Mouse (Mus musculus): ENCODE data around the gene Hepacam2. TPM values are rescaled to one million over a fixed set of nuclear protein-coding genes. Genes with fewer than 3 reads are reported as not detected.
A peak's percentile ranks its signal among the peaks of the same experiment; 100 is the strongest.

Gene Hepacam2
- polyA plus RNA-seq, 1 experiment from 2014 or later = 2.5 TPM

GRCm38 (mm10) chr6:3485133-3485532 is 13.0 kb downstream of the Hepacam2 start:
- ATAC-seq (ENCODE audit: low FRiP score, low TSS enrichment) (no peak), DNase-seq (no peak)
- Histone ChIP-seq H3K9ac (replicated peaks; ENCODE audit: low read length) (no peak overlapping the region), H3K4me2 (ENCODE audit: low read length) (no peak overlapping the region), H3K27me3 (ENCODE audit: control insufficient read depth, insufficient read depth, low read length) (no peaks in the 10 kb centered on the region), H3K9me3 (ENCODE audit: control insufficient read depth, low read length) (no peaks in the 10 kb centered on the region), H3K27ac (replicated peaks; ENCODE audit: low read depth, low read length) (no peak overlapping the region), H3K36me3 (ENCODE audit: control insufficient read depth, insufficient read depth, low read length) (no peaks in the 10 kb centered on the region), H3K4me1 (ENCODE audit: control insufficient read depth, insufficient read depth, low read length) (no peaks in the 10 kb centered on the region), H3K4me3 (replicated peaks; ENCODE audit: low read depth, low read length) (no peak overlapping the region)
- WGBS = 86% methylated on average over 3 of the region's 3 CpGs

GRCm38 (mm10) chr6:3481705-3482104 is 16.4 kb downstream of the Hepacam2 start:
- Histone ChIP-seq H3K36me3 (ENCODE audit: control insufficient read depth, insufficient read depth, low read length) (no peaks in the 10 kb centered on the region), H3K9me3 (ENCODE audit: control insufficient read depth, low read length) (no peaks in the 10 kb centered on the region), H3K4me1 (ENCODE audit: control insufficient read depth, insufficient read depth, low read length) (no peaks in the 10 kb centered on the region), H3K27ac (replicated peaks; ENCODE audit: low read depth, low read length) (no peak overlapping the region), H3K4me3 (replicated peaks; ENCODE audit: low read depth, low read length) (no peak overlapping the region), H3K4me2 (ENCODE audit: low read length) (no peak overlapping the region), H3K27me3 (ENCODE audit: control insufficient read depth, insufficient read depth, low read length) (no peaks in the 10 kb centered on the region), H3K9ac (replicated peaks; ENCODE audit: low read length) (no peak overlapping the region)
- DNase-seq (no peak), ATAC-seq (ENCODE audit: low FRiP score, low TSS enrichment) (no peak)
- 90% methylated on average over 3 of the region's 3 CpGs for WGBS

GRCm38 (mm10) chr6:3479853-3480252 is 18.2 kb downstream of the Hepacam2 start:
- no peaks in the 10 kb centered on the region for H3K27me3 ChIP-seq (ENCODE audit: control insufficient read depth, insufficient read depth, low read length)
- no peak overlapping the region for H3K9ac ChIP-seq (replicated peaks; ENCODE audit: low read length)
- H3K4me1 ChIP-seq (ENCODE audit: control insufficient read depth, insufficient read depth, low read length) = no peaks in the 10 kb centered on the region
- no peaks in the 10 kb centered on the region for H3K36me3 ChIP-seq (ENCODE audit: control insufficient read depth, insufficient read depth, low read length)
- no peak for ATAC-seq (ENCODE audit: low FRiP score, low TSS enrichment)
- no peak overlapping the region for H3K4me3 ChIP-seq (replicated peaks; ENCODE audit: low read depth, low read length)
- H3K4me2 ChIP-seq (ENCODE audit: low read length) = no peak overlapping the region
- H3K27ac ChIP-seq (replicated peaks; ENCODE audit: low read depth, low read length) = no peak overlapping the region
- no peaks in the 10 kb centered on the region for H3K9me3 ChIP-seq (ENCODE audit: control insufficient read depth, low read length)
- DNase-seq = peak; percentile 18
- 46% methylated on average over 5 of the region's 5 CpGs for WGBS

- H3K36me3 ChIP-seq (ENCODE audit: control insufficient read depth, insufficient read depth, low read length) = no peaks in the 10 kb centered on the region
- no peak for DNase-seq
Measured at GRCm38 (mm10) chr6:3476299-3476698, 21.8 kb downstream of the Hepacam2 start.

GRCm38 (mm10) chr6:3470706-3471105 is 27.4 kb downstream of the Hepacam2 start:
- WGBS = 72% methylated on average over 2 of the region's 2 CpGs
- no peak for DNase-seq
- no peak for ATAC-seq (ENCODE audit: low FRiP score, low TSS enrichment)

More at GRCm38 (mm10) chr6:3476299-3476698, 21.8 kb downstream of the Hepacam2 start:
- Histone ChIP-seq H3K9ac (replicated peaks; ENCODE audit: low read length) (no peak overlapping the region), H3K27ac (replicated peaks; ENCODE audit: low read depth, low read length) (no peak overlapping the region), H3K27me3 (ENCODE audit: control insufficient read depth, insufficient read depth, low read length) (no peaks in the 10 kb centered on the region), H3K9me3 (ENCODE audit: control insufficient read depth, low read length) (no peaks in the 10 kb centered on the region), H3K4me1 (ENCODE audit: control insufficient read depth, insufficient read depth, low read length) (no peaks in the 10 kb centered on the region), H3K4me2 (ENCODE audit: low read length) (no peak overlapping the region), H3K4me3 (replicated peaks; ENCODE audit: low read depth, low read length) (no peak overlapping the region)
- WGBS = 49% methylated on average over 2 of the region's 2 CpGs
- no peak for ATAC-seq (ENCODE audit: low FRiP score, low TSS enrichment)

GRCm38 (mm10) chr6:3468627-3469026 is 29.5 kb downstream of the Hepacam2 start:
- Histone ChIP-seq H3K27me3 (ENCODE audit: control insufficient read depth, insufficient read depth, low read length) (no peaks in the 10 kb centered on the region), H3K4me3 (replicated peaks; ENCODE audit: low read depth, low read length) (no peak overlapping the region), H3K9me3 (ENCODE audit: control insufficient read depth, low read length) (no peaks in the 10 kb centered on the region), H3K4me1 (ENCODE audit: control insufficient read depth, insufficient read depth, low read length) (no peaks in the 10 kb centered on the region), H3K9ac (replicated peaks; ENCODE audit: low read length) (no peak overlapping the region), H3K27ac (replicated peaks; ENCODE audit: low read depth, low read length) (no peak overlapping the region), H3K4me2 (ENCODE audit: low read length) (no peak overlapping the region), H3K36me3 (ENCODE audit: control insufficient read depth, insufficient read depth, low read length) (no peaks in the 10 kb centered on the region)
- DNase-seq = no peak
- ATAC-seq (ENCODE audit: low FRiP score, low TSS enrichment) = no peak
- 48% methylated on average over 1 of the region's 1 CpGs for WGBS

More at GRCm38 (mm10) chr6:3470706-3471105, 27.4 kb downstream of the Hepacam2 start:
- H3K4me3 ChIP-seq (replicated peaks; ENCODE audit: low read depth, low read length) = no peak overlapping the region
- no peak overlapping the region for H3K4me2 ChIP-seq (ENCODE audit: low read length)
- no peak overlapping the region for H3K9ac ChIP-seq (replicated peaks; ENCODE audit: low read length)
- no peaks in the 10 kb centered on the region for H3K27me3 ChIP-seq (ENCODE audit: control insufficient read depth, insufficient read depth, low read length)
- H3K4me1 ChIP-seq (ENCODE audit: control insufficient read depth, insufficient read depth, low read length) = no peaks in the 10 kb centered on the region
- H3K27ac ChIP-seq (replicated peaks; ENCODE audit: low read depth, low read length) = no peak overlapping the region
- no peaks in the 10 kb centered on the region for H3K9me3 ChIP-seq (ENCODE audit: control insufficient read depth, low read length)
- H3K36me3 ChIP-seq (ENCODE audit: control insufficient read depth, insufficient read depth, low read length) = no peaks in the 10 kb centered on the region

GRCm38 (mm10) chr6:3463594-3463993 is 34.5 kb downstream of the Hepacam2 start:
- H3K9me3 ChIP-seq (ENCODE audit: control insufficient read depth, low read length) = no peaks in the 10 kb centered on the region
- H3K9ac ChIP-seq (replicated peaks; ENCODE audit: low read length) = no peak overlapping the region
- DNase-seq (no peak), ATAC-seq (ENCODE audit: low FRiP score, low TSS enrichment) (no peak)
- WGBS = 90% methylated on average over 2 of the region's 2 CpGs
- no peak overlapping the region for H3K27ac ChIP-seq (replicated peaks; ENCODE audit: low read depth, low read length)
- H3K4me3 ChIP-seq (replicated peaks; ENCODE audit: low read depth, low read length) = no peak overlapping the region
- H3K27me3 ChIP-seq (ENCODE audit: control insufficient read depth, insufficient read depth, low read length) = no peaks in the 10 kb centered on the region
- no peaks in the 10 kb centered on the region for H3K4me1 ChIP-seq (ENCODE audit: control insufficient read depth, insufficient read depth, low read length)
- no peak overlapping the region for H3K4me2 ChIP-seq (ENCODE audit: low read length)
- H3K36me3 ChIP-seq (ENCODE audit: control insufficient read depth, insufficient read depth, low read length) = no peaks in the 10 kb centered on the region

- Histone ChIP-seq H3K4me2 (ENCODE audit: low read length) (no peak overlapping the region), H3K36me3 (ENCODE audit: control insufficient read depth, insufficient read depth, low read length) (no peaks in the 10 kb centered on the region), H3K4me1 (ENCODE audit: control insufficient read depth, insufficient read depth, low read length) (no peaks in the 10 kb centered on the region), H3K27me3 (ENCODE audit: control insufficient read depth, insufficient read depth, low read length) (no peaks in the 10 kb centered on the region), H3K4me3 (replicated peaks; ENCODE audit: low read depth, low read length) (no peak overlapping the region), H3K9me3 (ENCODE audit: control insufficient read depth, low read length) (no peaks in the 10 kb centered on the region), H3K9ac (replicated peaks; ENCODE audit: low read length) (no peak overlapping the region), H3K27ac (replicated peaks; ENCODE audit: low read depth, low read length) (no peak overlapping the region)
- DNase-seq (no peak), ATAC-seq (ENCODE audit: low FRiP score, low TSS enrichment) (no peak)
- WGBS = 84% methylated on average over 6 of the region's 6 CpGs
Measured at GRCm38 (mm10) chr6:3463026-3463425, 35.1 kb downstream of the Hepacam2 start.

- peak; percentile 29 for DNase-seq
Measured at GRCm38 (mm10) chr6:3455944-3456536, 42.1 kb downstream of the Hepacam2 start.

More at GRCm38 (mm10) chr6:3455944-3456536, 42.1 kb downstream of the Hepacam2 start:
- H3K4me2 ChIP-seq (ENCODE audit: low read length) = no peak overlapping the region
- 72% methylated on average over 11 of the region's 11 CpGs for WGBS
- no peak overlapping the region for H3K27ac ChIP-seq (replicated peaks; ENCODE audit: low read depth, low read length)
- no peaks in the 10 kb centered on the region for H3K4me1 ChIP-seq (ENCODE audit: control insufficient read depth, insufficient read depth, low read length)
- no peak overlapping the region for H3K4me3 ChIP-seq (replicated peaks; ENCODE audit: low read depth, low read length)
- no peaks in the 10 kb centered on the region for H3K9me3 ChIP-seq (ENCODE audit: control insufficient read depth, low read length)
- H3K27me3 ChIP-seq (ENCODE audit: control insufficient read depth, insufficient read depth, low read length) = no peaks in the 10 kb centered on the region
- ATAC-seq (ENCODE audit: low FRiP score, low TSS enrichment) = peak; percentile 57; the same call in 1 of the 2 replicates
- no peaks in the 10 kb centered on the region for H3K36me3 ChIP-seq (ENCODE audit: control insufficient read depth, insufficient read depth, low read length)
- H3K9ac ChIP-seq (replicated peaks; ENCODE audit: low read length) = no peak overlapping the region
